Mouse (Mus musculus) embryonic facial prominence, embryonic 14.5 days (tissue): ENCODE data around the gene Slc9a9. TPM values are rescaled to one million over a fixed set of nuclear protein-coding genes. Genes with fewer than 3 reads are reported as not detected.

Experiments used
- ATAC-seq: fragments of 200-750 bp; cut with Nextera tagmentation; 2 replicates; pipeline ENCODE4 v1.8.0; 2017; ENCODE audit warnings: low read depth, moderate number of reproducible peaks, moderate TSS enrichment
- DNase-seq: peaks from one replicate; pipeline ENCODE4 v3.0.0-alpha.2; 2015; ENCODE audit warnings: low spot score
- H3K27ac ChIP-seq: fragments of 300-500 bp; sonication (generic); replicated peaks from 2 replicates; pipeline ENCODE4 v1.5.1; 2014; ENCODE audit warnings: low read depth, mild to moderate bottlenecking, low read length, moderate library complexity
- H3K27me3 ChIP-seq: fragments of 300-500 bp; sonication (generic); replicated peaks from 2 replicates; pipeline ENCODE4 v1.6.1; 2014; ENCODE audit warnings: low read length; ENCODE audit not compliant: control insufficient read depth, insufficient read depth
- H3K36me3 ChIP-seq: fragments of 300-500 bp; sonication (generic); 2 replicates; pipeline ENCODE4 v1.6.1; 2014; ENCODE audit warnings: low read length, mixed read lengths; ENCODE audit not compliant: control insufficient read depth, insufficient read depth
- H3K4me1 ChIP-seq: fragments of 300-500 bp; sonication (generic); 2 replicates; pipeline ENCODE4 v1.6.1; 2014; ENCODE audit warnings: antibody characterized with exemption, low read length; ENCODE audit not compliant: control insufficient read depth, insufficient read depth
- H3K4me2 ChIP-seq: fragments of 300-500 bp; sonication (generic); 2 replicates; pipeline ENCODE4 v1.6.1; 2014; ENCODE audit warnings: low read depth, mild to moderate bottlenecking, low read length, moderate library complexity, mixed read lengths
- H3K4me3 ChIP-seq: fragments of 300-500 bp; sonication (generic); 2 replicates; pipeline ENCODE4 v1.5.1; 2014; ENCODE audit warnings: low read depth, mild to moderate bottlenecking, low read length
- H3K9ac ChIP-seq: fragments of 300-500 bp; sonication (generic); 2 replicates; pipeline ENCODE4 v1.6.1; 2014; ENCODE audit warnings: low read depth, mild to moderate bottlenecking, low read length, moderate library complexity, mixed read lengths
- H3K9me3 ChIP-seq: fragments of 300-500 bp; sonication (generic); 2 replicates; pipeline ENCODE4 v1.6.1; 2016; ENCODE audit warnings: low read length; ENCODE audit not compliant: control insufficient read depth
- WGBS: fragments of 180-500 bp; shearing (Covaris S2); extraction: QIAGEN DNeasy Blood & Tissue Kit; methylation state at CpG from one replicate; pipeline ENCODE4 v1.1.7; 2014; 5-methylcytosine and 5-hydroxymethylcytosine counted together
- polyA plus RNA-seq: library from polyadenylated mRNA; unstranded; fragments of >200 nt; fragmentation: Nextera tagmentation; extraction: Ambion mirVana; gene quantifications from 2 replicates; pipeline ENCODE4 v1.2.1, GENCODE M21; 2014

The Slc9a9 gene
- polyA plus RNA-seq, 1 experiment from 2014 or later, result 6.5 TPM

- ATAC-seq (peak; percentile 20; the same call in 1 of the 2 replicates), DNase-seq (peak; percentile 57)
- Histone ChIP-seq H3K9me3 (no peaks in the 10 kb centered on the region), H3K4me2 (no peak overlapping the region), H3K4me1 (no peaks in the 10 kb centered on the region), H3K4me3 (no peak overlapping the region), H3K27me3 (no peaks in the 10 kb centered on the region), H3K27ac (no peak overlapping the region), H3K9ac (no peak overlapping the region), H3K36me3 (no peaks in the 10 kb centered on the region)
- WGBS, result 27% methylated on average over 10 of the region's 10 CpGs
Measured at GRCm38 (mm10) chr9:94701965-94702634, 32.4 kb downstream of the Slc9a9 start.

- 77% methylated on average over 9 of the region's 9 CpGs for WGBS
- Histone ChIP-seq H3K4me3 (no peak overlapping the region), H3K4me2 (no peak overlapping the region), H3K9me3 (no peaks in the 10 kb centered on the region), H3K36me3 (no peaks in the 10 kb centered on the region), H3K27me3 (no peaks in the 10 kb centered on the region), H3K9ac (no peak overlapping the region), H3K4me1 (no peaks in the 10 kb centered on the region), H3K27ac (no peak overlapping the region)
- DNase-seq, result no peak
- ATAC-seq, result no peak
Measured at GRCm38 (mm10) chr9:94704986-94705757, 35.5 kb downstream of the Slc9a9 start.

- H3K4me3 ChIP-seq, result no peak overlapping the region
- no peaks in the 10 kb centered on the region for H3K36me3 ChIP-seq
- no peaks in the 10 kb centered on the region for H3K9me3 ChIP-seq
- DNase-seq (no peak), ATAC-seq (0 out of 2 replicates have a peak, but pooled peaks have one; percentile 17)
- H3K4me1 ChIP-seq, result no peaks in the 10 kb centered on the region
- H3K4me2 ChIP-seq, result no peak overlapping the region
- WGBS, result 77% methylated on average over 2 of the region's 2 CpGs
- H3K27ac ChIP-seq, result no peak overlapping the region
- no peaks in the 10 kb centered on the region for H3K27me3 ChIP-seq
- H3K9ac ChIP-seq, result no peak overlapping the region
Measured at GRCm38 (mm10) chr9:94705758-94706026, 36.0 kb downstream of the Slc9a9 start.

GRCm38 (mm10) chr9:94712084-94712483 lies 42.4 kb downstream of the Slc9a9 start:
- Histone ChIP-seq H3K9ac (no peak overlapping the region), H3K4me2 (no peak overlapping the region), H3K27me3 (no peaks in the 10 kb centered on the region), H3K9me3 (no peaks in the 10 kb centered on the region), H3K4me3 (no peak overlapping the region), H3K27ac (no peak overlapping the region), H3K36me3 (no peaks in the 10 kb centered on the region), H3K4me1 (no peaks in the 10 kb centered on the region)
- 86% methylated on average over 5 of the region's 5 CpGs for WGBS
- no peak for ATAC-seq
- no peak for DNase-seq

GRCm38 (mm10) chr9:94716695-94717094 lies 47.0 kb downstream of the Slc9a9 start:
- ATAC-seq (no peak), DNase-seq (no peak)
- Histone ChIP-seq H3K4me3 (no peak overlapping the region), H3K4me2 (no peak overlapping the region), H3K27me3 (no peaks in the 10 kb centered on the region), H3K9me3 (no peaks in the 10 kb centered on the region), H3K36me3 (no peaks in the 10 kb centered on the region), H3K9ac (no peak overlapping the region), H3K27ac (no peak overlapping the region), H3K4me1 (no peaks in the 10 kb centered on the region)
- 84% methylated on average over 2 of the region's 2 CpGs for WGBS

GRCm38 (mm10) chr9:94723631-94724030 lies 53.9 kb downstream of the Slc9a9 start:
- Histone ChIP-seq H3K27ac (no peak overlapping the region), H3K4me2 (no peak overlapping the region), H3K4me1 (no peaks in the 10 kb centered on the region), H3K27me3 (no peaks in the 10 kb centered on the region), H3K9ac (no peak overlapping the region), H3K4me3 (no peak overlapping the region), H3K9me3 (no peaks in the 10 kb centered on the region), H3K36me3 (no peaks in the 10 kb centered on the region)
- ATAC-seq (no peak), DNase-seq (no peak)
- WGBS, result 41% methylated on average over 2 of the region's 2 CpGs

GRCm38 (mm10) chr9:94725121-94725520 lies 55.4 kb downstream of the Slc9a9 start:
- Histone ChIP-seq H3K27ac (no peak overlapping the region), H3K9ac (no peak overlapping the region), H3K9me3 (no peaks in the 10 kb centered on the region), H3K4me3 (no peak overlapping the region), H3K27me3 (no peaks in the 10 kb centered on the region), H3K4me1 (no peaks in the 10 kb centered on the region), H3K4me2 (no peak overlapping the region), H3K36me3 (no peaks in the 10 kb centered on the region)
- 80% methylated on average over 5 of the region's 5 CpGs for WGBS
- no peak for ATAC-seq
- DNase-seq, result no peak

- WGBS, result 37% methylated on average over 5 of the region's 5 CpGs
Measured at GRCm38 (mm10) chr9:94727457-94727856, 57.7 kb downstream of the Slc9a9 start.

GRCm38 (mm10) chr9:94730396-94730795 lies 60.7 kb downstream of the Slc9a9 start:
- H3K4me3 ChIP-seq, result no peak overlapping the region
- H3K27ac ChIP-seq, result no peak overlapping the region
- H3K4me1 ChIP-seq, result no peaks in the 10 kb centered on the region
- no peak overlapping the region for H3K4me2 ChIP-seq
- no peaks in the 10 kb centered on the region for H3K36me3 ChIP-seq
- DNase-seq, result no peak
- no peak overlapping the region for H3K9ac ChIP-seq
- no peaks in the 10 kb centered on the region for H3K9me3 ChIP-seq
- ATAC-seq, result no peak
- no peaks in the 10 kb centered on the region for H3K27me3 ChIP-seq
- 81% methylated on average over 8 of the region's 8 CpGs for WGBS

More at GRCm38 (mm10) chr9:94727457-94727856, 57.7 kb downstream of the Slc9a9 start:
- no peak overlapping the region for H3K9ac ChIP-seq
- no peak overlapping the region for H3K4me2 ChIP-seq
- ATAC-seq (no peak), DNase-seq (peak; percentile 55)
- H3K36me3 ChIP-seq, result no peaks in the 10 kb centered on the region
- H3K4me1 ChIP-seq, result no peaks in the 10 kb centered on the region
- no peak overlapping the region for H3K4me3 ChIP-seq
- H3K27ac ChIP-seq, result no peak overlapping the region
- H3K27me3 ChIP-seq, result no peaks in the 10 kb centered on the region
- no peaks in the 10 kb centered on the region for H3K9me3 ChIP-seq
